Mouse (Mus musculus) activated CD4-positive, CD25-positive, alpha-beta regulatory T cell, adult 4 months (primary cell): ENCODE results near the gene Brpf3. TPM values are rescaled to one million over a fixed set of nuclear protein-coding genes. Genes with fewer than 3 reads are reported as not detected.
"Not testable (repeated sequence)": the region's sequence is repeated elsewhere in the genome, so short reads cannot be mapped to it uniquely, and the experiment has no call there.

Experiments
- ATAC-seq: one replicate; pipeline ENCODE4 v1.8.0; 2017
- polyA plus RNA-seq, 2 experiments: library from polyadenylated mRNA; unstranded; fragments of 100-300 nt; shearing (Covaris generic); gene quantifications; one replicate each; pipeline ENCODE4 v1.2.1; 2017

Brpf3 gene
- polyA plus RNA-seq, 2 experiments from 2014 or later, result 2.4 to 5.5 TPM

GRCm38 (mm10) chr17:28799291-28800160 is 1.4 kb upstream of the Brpf3 start:
- no peak for ATAC-seq

- ATAC-seq, result no peak
Observed at GRCm38 (mm10) chr17:28800281-28800670, 614 bp upstream of the Brpf3 start.

GRCm38 (mm10) chr17:28801474-28802005 is 650 bp downstream of the Brpf3 start:
- ATAC-seq, result peak; percentile 97

- ATAC-seq, result no peak
Observed at GRCm38 (mm10) chr17:28802006-28802481, 1.2 kb downstream of the Brpf3 start.

GRCm38 (mm10) chr17:28803316-28803715 is 2.4 kb downstream of the Brpf3 start:
- ATAC-seq, result no peak

- no peak for ATAC-seq
Observed at GRCm38 (mm10) chr17:28804973-28805372, 4.1 kb downstream of the Brpf3 start.

- ATAC-seq, result no peak
Observed at GRCm38 (mm10) chr17:28806770-28807169, 5.9 kb downstream of the Brpf3 start.

- no peak for ATAC-seq
Observed at GRCm38 (mm10) chr17:28808714-28809113, 7.8 kb downstream of the Brpf3 start.

GRCm38 (mm10) chr17:28809175-28809831 is 8.4 kb downstream of the Brpf3 start:
- ATAC-seq, result no peak

- ATAC-seq, result no peak
Observed at GRCm38 (mm10) chr17:28812345-28812744, 11.5 kb downstream of the Brpf3 start.

- no peak for ATAC-seq
Observed at GRCm38 (mm10) chr17:28814529-28815097, 13.7 kb downstream of the Brpf3 start.

GRCm38 (mm10) chr17:28815384-28816004 is 14.6 kb downstream of the Brpf3 start:
- no peak for ATAC-seq

- not testable (repeated sequence) for ATAC-seq
Observed at GRCm38 (mm10) chr17:28816326-28816725, 15.4 kb downstream of the Brpf3 start.

- ATAC-seq, result no peak
Observed at GRCm38 (mm10) chr17:28816875-28817811, 16.3 kb downstream of the Brpf3 start.

GRCm38 (mm10) chr17:28820189-28820588 is 19.3 kb downstream of the Brpf3 start:
- ATAC-seq, result no peak

GRCm38 (mm10) chr17:28823004-28823745 is 22.3 kb downstream of the Brpf3 start:
- ATAC-seq, result no peak

- no peak for ATAC-seq
Observed at GRCm38 (mm10) chr17:28823749-28824148, 22.9 kb downstream of the Brpf3 start.

GRCm38 (mm10) chr17:28824896-28825295 is 24.0 kb downstream of the Brpf3 start:
- no peak for ATAC-seq

GRCm38 (mm10) chr17:28825359-28826041 is 24.6 kb downstream of the Brpf3 start:
- no peak for ATAC-seq

- no peak for ATAC-seq
Observed at GRCm38 (mm10) chr17:28827665-28828231, 26.9 kb downstream of the Brpf3 start.
